Mouse (Mus musculus) right cerebral cortex, postnatal 25 days (tissue): ENCODE results near the gene Ddx28.

Experiments
- DNase-seq: peaks from one replicate; pipeline ENCODE4 v3.0.0; 2022

Gene Ddx28

GRCm38 (mm10) chr8:106011643-106011986 is at the start of gene Ddx28:
Gene Ddx28, minus strand, starts transcription at chr8:106011882.
- DNase-seq: no peak

- no peak for DNase-seq
These were observed 48.8 kb upstream of the Ddx28 start for GRCm38 (mm10) chr8:106060521-106060920.

- no peak for DNase-seq
These were observed 48.1 kb upstream of the Ddx28 start for GRCm38 (mm10) chr8:106059613-106060371.

GRCm38 (mm10) chr8:106058731-106059612 is 47.3 kb upstream of the Ddx28 start, which contains the start of gene Nfatc3:
Gene Nfatc3, plus strand, starts transcription at chr8:106058840.
- peak; percentile 95 for DNase-seq

- DNase-seq: no peak
These were observed 44.8 kb upstream of the Ddx28 start for GRCm38 (mm10) chr8:106056455-106056982.

- no peak for DNase-seq
These were observed 43.4 kb upstream of the Ddx28 start for GRCm38 (mm10) chr8:106055038-106055437.

- no peak for DNase-seq
These were observed 42.6 kb upstream of the Ddx28 start for GRCm38 (mm10) chr8:106054190-106054811.

- no peak for DNase-seq
These were observed 40.9 kb upstream of the Ddx28 start for GRCm38 (mm10) chr8:106052510-106053089.

- no peak for DNase-seq
These were observed 39.4 kb upstream of the Ddx28 start for GRCm38 (mm10) chr8:106051068-106051467.

GRCm38 (mm10) chr8:106049840-106050239 is 38.2 kb upstream of the Ddx28 start:
- DNase-seq: no peak

GRCm38 (mm10) chr8:106047854-106048630 is 36.4 kb upstream of the Ddx28 start:
- no peak for DNase-seq

GRCm38 (mm10) chr8:106046872-106047559 is 35.3 kb upstream of the Ddx28 start:
- no peak for DNase-seq

GRCm38 (mm10) chr8:106044151-106044550 is 32.5 kb upstream of the Ddx28 start:
- DNase-seq: no peak

GRCm38 (mm10) chr8:106043055-106043454 is 31.4 kb upstream of the Ddx28 start:
- no peak for DNase-seq

- no peak for DNase-seq
These were observed 28.5 kb upstream of the Ddx28 start for GRCm38 (mm10) chr8:106040218-106040617.

- DNase-seq: no peak
These were observed 27.9 kb upstream of the Ddx28 start for GRCm38 (mm10) chr8:106039605-106040004.

- no peak for DNase-seq
These were observed 27.0 kb upstream of the Ddx28 start for GRCm38 (mm10) chr8:106038721-106039120.

GRCm38 (mm10) chr8:106022483-106022882 is 10.8 kb upstream of the Ddx28 start:
- DNase-seq: peak; percentile 63

- no peak for DNase-seq
These were observed 6.4 kb upstream of the Ddx28 start for GRCm38 (mm10) chr8:106018039-106018438.

- no peak for DNase-seq
These were observed 5.4 kb upstream of the Ddx28 start for GRCm38 (mm10) chr8:106017130-106017529.

- DNase-seq: no peak
These were observed 4.6 kb upstream of the Ddx28 start for GRCm38 (mm10) chr8:106016284-106016683.
